Mouse (Mus musculus) liver, embryonic 13.5 days (tissue): ENCODE results near the gene Mrgprf. TPM values are rescaled to one million over a fixed set of nuclear protein-coding genes. Genes with fewer than 3 reads are reported as not detected.

ENCODE experiments used
- ATAC-seq: fragments of 200-750 bp; cut with Nextera tagmentation; 2 replicates; pipeline ENCODE4 v1.8.0; 2017; ENCODE audit warnings: low read depth, mild to moderate bottlenecking, moderate number of reproducible peaks, moderate library complexity
- DNase-seq: peaks from one replicate; pipeline ENCODE4 v3.0.0; 2022
- H3K27ac ChIP-seq: fragments of 300-500 bp; sonication (generic); 2 replicates; pipeline ENCODE4 v1.5.1; 2015; ENCODE audit warnings: moderate library complexity, mild to moderate bottlenecking, inconsistent platforms
- H3K27me3 ChIP-seq: fragments of 300-500 bp; sonication (generic); 2 replicates; pipeline ENCODE4 v1.6.1; 2015; ENCODE audit warnings: mild to moderate bottlenecking, inconsistent platforms
- H3K36me3 ChIP-seq: fragments of 300-500 bp; sonication (generic); 2 replicates; pipeline ENCODE4 v1.6.1; 2015; ENCODE audit warnings: mild to moderate bottlenecking, inconsistent platforms
- H3K4me1 ChIP-seq: fragments of 300-500 bp; sonication (generic); replicated peaks from 2 replicates; pipeline ENCODE4 v1.6.1; 2015; ENCODE audit warnings: inconsistent platforms
- H3K4me2 ChIP-seq: fragments of 300-500 bp; sonication (generic); 2 replicates; pipeline ENCODE4 v1.6.1; 2015; ENCODE audit warnings: inconsistent platforms, mild to moderate bottlenecking, moderate library complexity
- H3K4me3 ChIP-seq: fragments of 300-500 bp; sonication (generic); replicated peaks from 2 replicates; pipeline ENCODE4 v1.5.1; 2015; ENCODE audit warnings: mild to moderate bottlenecking, inconsistent platforms
- H3K9ac ChIP-seq: fragments of 300-500 bp; sonication (generic); 2 replicates; pipeline ENCODE4 v1.6.1; 2015; ENCODE audit warnings: mild to moderate bottlenecking, inconsistent platforms
- H3K9me3 ChIP-seq: fragments of 300-500 bp; sonication (generic); replicated peaks from 2 replicates; pipeline ENCODE4 v1.6.1; 2016; ENCODE audit warnings: inconsistent platforms
- WGBS: fragments of 180-500 bp; shearing (Covaris S2); methylation state at CpG from one replicate; pipeline ENCODE4 v1.1.7; 2015; ENCODE audit not compliant: insufficient replicate concordance; 5-methylcytosine and 5-hydroxymethylcytosine counted together
- polyA plus RNA-seq: library from polyadenylated mRNA; unstranded; fragments of >200 nt; fragmentation: Nextera tagmentation; extraction: Ambion mirVana; gene quantifications from 2 replicates; pipeline ENCODE4 v1.2.1, GENCODE M21; 2015

Gene Mrgprf
- polyA plus RNA-seq, 1 experiment from 2014 or later, result 0.10 TPM

GRCm38 (mm10) chr7:145319481-145319880 lies 18.9 kb downstream of the Mrgprf start:
- H3K4me1 ChIP-seq, result no peaks in the 10 kb centered on the region
- H3K27me3 ChIP-seq, result no peaks in the 10 kb centered on the region
- ATAC-seq (no peak), DNase-seq (no peak)
- H3K27ac ChIP-seq, result no peak overlapping the region
- H3K36me3 ChIP-seq, result no peaks in the 10 kb centered on the region
- H3K9ac ChIP-seq, result no peak overlapping the region
- no peaks in the 10 kb centered on the region for H3K9me3 ChIP-seq
- H3K4me2 ChIP-seq, result no peak overlapping the region
- no peak overlapping the region for H3K4me3 ChIP-seq
- WGBS, result 42% methylated on average over 3 of the region's 3 CpGs

- ATAC-seq (no peak), DNase-seq (no peak)
- 29% methylated on average over 4 of the region's 4 CpGs for WGBS
- no peak overlapping the region for H3K4me2 ChIP-seq
- H3K9me3 ChIP-seq, result no peaks in the 10 kb centered on the region
- H3K27me3 ChIP-seq, result no peaks in the 10 kb centered on the region
- H3K4me3 ChIP-seq, result no peak overlapping the region
- H3K27ac ChIP-seq, result no peak overlapping the region
- no peak overlapping the region for H3K9ac ChIP-seq
- H3K36me3 ChIP-seq, result no peaks in the 10 kb centered on the region
- H3K4me1 ChIP-seq, result peaks cover 5% of the 10 kb centered on the region; the same call in 1 of the 2 replicates
These were observed 23.0 kb downstream of the Mrgprf start for GRCm38 (mm10) chr7:145323607-145324006.

- no peak overlapping the region for H3K4me3 ChIP-seq
- no peaks in the 10 kb centered on the region for H3K27me3 ChIP-seq
- no peak overlapping the region for H3K27ac ChIP-seq
- no peaks in the 10 kb centered on the region for H3K36me3 ChIP-seq
- ATAC-seq (peak; percentile 59; the same call in 1 of the 2 replicates), DNase-seq (no peak)
- peaks cover 5% of the 10 kb centered on the region; the same call in 1 of the 2 replicates for H3K4me1 ChIP-seq
- H3K9ac ChIP-seq, result no peak overlapping the region
- no peak overlapping the region for H3K4me2 ChIP-seq
- 21% methylated on average over 2 of the region's 2 CpGs for WGBS
- no peaks in the 10 kb centered on the region for H3K9me3 ChIP-seq
These were observed 25.1 kb downstream of the Mrgprf start for GRCm38 (mm10) chr7:145325697-145326096.

- no peak overlapping the region for H3K4me2 ChIP-seq
- no peak for ATAC-seq
- no peaks in the 10 kb centered on the region for H3K36me3 ChIP-seq
- H3K4me3 ChIP-seq, result no peak overlapping the region
- WGBS, result 53% methylated on average over 2 of the region's 2 CpGs
- no peak overlapping the region for H3K9ac ChIP-seq
- DNase-seq, result no peak
- no peaks in the 10 kb centered on the region for H3K27me3 ChIP-seq
- peaks cover 5% of the 10 kb centered on the region; the same call in 1 of the 2 replicates for H3K4me1 ChIP-seq
- no peak overlapping the region for H3K27ac ChIP-seq
- no peaks in the 10 kb centered on the region for H3K9me3 ChIP-seq
These were observed 29.4 kb downstream of the Mrgprf start for GRCm38 (mm10) chr7:145329982-145330381.

- no peak overlapping the region for H3K27ac ChIP-seq
- H3K36me3 ChIP-seq, result no peaks in the 10 kb centered on the region
- WGBS, result 64% methylated on average over 2 of the region's 2 CpGs
- no peaks in the 10 kb centered on the region for H3K27me3 ChIP-seq
- no peak overlapping the region for H3K9ac ChIP-seq
- no peak overlapping the region for H3K4me2 ChIP-seq
- H3K9me3 ChIP-seq, result no peaks in the 10 kb centered on the region
- DNase-seq (no peak), ATAC-seq (no peak)
- peaks cover 3% of the 10 kb centered on the region; the same call in 1 of the 2 replicates for H3K4me1 ChIP-seq
- no peak overlapping the region for H3K4me3 ChIP-seq
These were observed 30.0 kb downstream of the Mrgprf start for GRCm38 (mm10) chr7:145330641-145331040.

GRCm38 (mm10) chr7:145332376-145333041 lies 31.9 kb downstream of the Mrgprf start:
- no peaks in the 10 kb centered on the region for H3K4me1 ChIP-seq
- no peaks in the 10 kb centered on the region for H3K27me3 ChIP-seq
- 48% methylated on average over 1 of the region's 1 CpGs for WGBS
- no peaks in the 10 kb centered on the region for H3K36me3 ChIP-seq
- DNase-seq (no peak), ATAC-seq (no peak)
- no peak overlapping the region for H3K9ac ChIP-seq
- H3K4me3 ChIP-seq, result no peak overlapping the region
- no peaks in the 10 kb centered on the region for H3K9me3 ChIP-seq
- H3K27ac ChIP-seq, result no peak overlapping the region
- H3K4me2 ChIP-seq, result no peak overlapping the region

GRCm38 (mm10) chr7:145333936-145334335 lies 33.3 kb downstream of the Mrgprf start:
- 69% methylated on average over 6 of the region's 6 CpGs for WGBS
- no peaks in the 10 kb centered on the region for H3K36me3 ChIP-seq
- H3K4me3 ChIP-seq, result no peak overlapping the region
- H3K4me1 ChIP-seq, result no peaks in the 10 kb centered on the region
- no peaks in the 10 kb centered on the region for H3K27me3 ChIP-seq
- no peak overlapping the region for H3K27ac ChIP-seq
- DNase-seq (no peak), ATAC-seq (no peak)
- H3K9ac ChIP-seq, result no peak overlapping the region
- H3K4me2 ChIP-seq, result no peak overlapping the region
- H3K9me3 ChIP-seq, result no peaks in the 10 kb centered on the region

- H3K27me3 ChIP-seq, result no peaks in the 10 kb centered on the region
- H3K9me3 ChIP-seq, result no peaks in the 10 kb centered on the region
- no peaks in the 10 kb centered on the region for H3K4me1 ChIP-seq
- no peak for DNase-seq
- H3K4me2 ChIP-seq, result no peak overlapping the region
- WGBS, result 58% methylated on average over 4 of the region's 4 CpGs
- H3K36me3 ChIP-seq, result no peaks in the 10 kb centered on the region
- H3K4me3 ChIP-seq, result no peak overlapping the region
- H3K9ac ChIP-seq, result no peak overlapping the region
- no peak overlapping the region for H3K27ac ChIP-seq
- ATAC-seq, result no peak
These were observed 33.9 kb downstream of the Mrgprf start for GRCm38 (mm10) chr7:145334428-145335027.

GRCm38 (mm10) chr7:145335199-145335598 lies 34.6 kb downstream of the Mrgprf start:
- Histone ChIP-seq H3K9me3 (no peaks in the 10 kb centered on the region), H3K27me3 (no peaks in the 10 kb centered on the region), H3K4me2 (no peak overlapping the region), H3K9ac (no peak overlapping the region), H3K4me1 (no peaks in the 10 kb centered on the region), H3K4me3 (no peak overlapping the region), H3K36me3 (no peaks in the 10 kb centered on the region), H3K27ac (no peak overlapping the region)
- DNase-seq (no peak), ATAC-seq (no peak)

GRCm38 (mm10) chr7:145335616-145336332 lies 35.1 kb downstream of the Mrgprf start:
- Histone ChIP-seq H3K4me2 (no peak overlapping the region), H3K27me3 (no peaks in the 10 kb centered on the region), H3K9me3 (no peaks in the 10 kb centered on the region), H3K27ac (no peak overlapping the region), H3K4me1 (no peaks in the 10 kb centered on the region), H3K4me3 (no peak overlapping the region), H3K36me3 (no peaks in the 10 kb centered on the region), H3K9ac (no peak overlapping the region)
- DNase-seq (no peak), ATAC-seq (no peak)
- 65% methylated on average over 3 of the region's 3 CpGs for WGBS

GRCm38 (mm10) chr7:145337889-145338288 lies 37.3 kb downstream of the Mrgprf start:
- no peaks in the 10 kb centered on the region for H3K36me3 ChIP-seq
- WGBS, result 47% methylated on average over 2 of the region's 2 CpGs
- no peak overlapping the region for H3K9ac ChIP-seq
- no peak overlapping the region for H3K4me2 ChIP-seq
- H3K4me1 ChIP-seq, result no peaks in the 10 kb centered on the region
- DNase-seq (no peak), ATAC-seq (no peak)
- no peaks in the 10 kb centered on the region for H3K27me3 ChIP-seq
- H3K9me3 ChIP-seq, result no peaks in the 10 kb centered on the region
- no peak overlapping the region for H3K27ac ChIP-seq
- no peak overlapping the region for H3K4me3 ChIP-seq
